Mouse (Mus musculus): ENCODE data around the gene Lrrc3c.

Gene Lrrc3c

GRCm38 (mm10) chr11:98597991-98598390 is at the start of gene Lrrc3c:
Lrrc3c (plus strand) TSS chr11:98598291.
- no peak for DNase-seq (ENCODE audit: extremely low read depth, insufficient read length, low spot score)

GRCm38 (mm10) chr11:98549363-98549762 is 48.7 kb upstream of the Lrrc3c start:
- no peak for DNase-seq (ENCODE audit: extremely low read depth, insufficient read length, low spot score)

- no peak for DNase-seq (ENCODE audit: extremely low read depth, insufficient read length, low spot score)
These were observed 47.6 kb upstream of the Lrrc3c start for GRCm38 (mm10) chr11:98550311-98550974.

- DNase-seq (ENCODE audit: extremely low read depth, insufficient read length, low spot score), result peak; percentile 25
These were observed 46.9 kb upstream of the Lrrc3c start, which contains the start of gene Zpbp2 for GRCm38 (mm10) chr11:98550975-98551828. Zpbp2 (plus strand) TSS chr11:98551097.

GRCm38 (mm10) chr11:98553966-98554365 is 44.1 kb upstream of the Lrrc3c start:
- DNase-seq (ENCODE audit: extremely low read depth, insufficient read length, low spot score), result no peak

GRCm38 (mm10) chr11:98555124-98555700 is 42.9 kb upstream of the Lrrc3c start:
- no peak for DNase-seq (ENCODE audit: extremely low read depth, insufficient read length, low spot score)

GRCm38 (mm10) chr11:98560942-98561341 is 37.1 kb upstream of the Lrrc3c start:
- DNase-seq (ENCODE audit: extremely low read depth, insufficient read length, low spot score), result no peak

- DNase-seq (ENCODE audit: extremely low read depth, insufficient read length, low spot score), result no peak
These were observed 35.1 kb upstream of the Lrrc3c start for GRCm38 (mm10) chr11:98563025-98563424.

GRCm38 (mm10) chr11:98563921-98564414 is 34.1 kb upstream of the Lrrc3c start:
- no peak for DNase-seq (ENCODE audit: extremely low read depth, insufficient read length, low spot score)

GRCm38 (mm10) chr11:98568326-98568725 is 29.8 kb upstream of the Lrrc3c start:
- DNase-seq (ENCODE audit: extremely low read depth, insufficient read length, low spot score), result no peak

GRCm38 (mm10) chr11:98569461-98569860 is 28.6 kb upstream of the Lrrc3c start:
- no peak for DNase-seq (ENCODE audit: extremely low read depth, insufficient read length, low spot score)

- DNase-seq (ENCODE audit: extremely low read depth, insufficient read length, low spot score), result no peak
These were observed 20.3 kb upstream of the Lrrc3c start for GRCm38 (mm10) chr11:98577776-98578175.

GRCm38 (mm10) chr11:98580301-98581121 is 17.6 kb upstream of the Lrrc3c start:
- no peak for DNase-seq (ENCODE audit: extremely low read depth, insufficient read length, low spot score)

- no peak for DNase-seq (ENCODE audit: extremely low read depth, insufficient read length, low spot score)
These were observed 16.6 kb upstream of the Lrrc3c start for GRCm38 (mm10) chr11:98581286-98582029.

- no peak for DNase-seq (ENCODE audit: extremely low read depth, insufficient read length, low spot score)
These were observed 16.1 kb upstream of the Lrrc3c start for GRCm38 (mm10) chr11:98582030-98582388.

GRCm38 (mm10) chr11:98582551-98583264 is 15.4 kb upstream of the Lrrc3c start:
- DNase-seq (ENCODE audit: extremely low read depth, insufficient read length, low spot score), result no peak

- DNase-seq (ENCODE audit: extremely low read depth, insufficient read length, low spot score), result no peak
These were observed 14.9 kb upstream of the Lrrc3c start for GRCm38 (mm10) chr11:98583265-98583552.

GRCm38 (mm10) chr11:98583571-98583970 is 14.5 kb upstream of the Lrrc3c start:
- no peak for DNase-seq (ENCODE audit: extremely low read depth, insufficient read length, low spot score)

- no peak for DNase-seq (ENCODE audit: extremely low read depth, insufficient read length, low spot score)
These were observed 13.9 kb upstream of the Lrrc3c start for GRCm38 (mm10) chr11:98584146-98584545.
